Mouse (Mus musculus) erythroblast, embryonic 14.5 days (primary cell): ENCODE data around the gene Gale. TPM values are rescaled to one million over a fixed set of nuclear protein-coding genes. Genes with fewer than 3 reads are reported as not detected.

Experiments used
- H3K27me3 ChIP-seq: 2 replicates; pipeline ENCODE4 v1.6.1; 2012; ENCODE audit warnings: inconsistent platforms; ENCODE audit not compliant: control insufficient read depth
- H3K36me3 ChIP-seq: 2 replicates; pipeline ENCODE4 v1.6.1; 2012; ENCODE audit warnings: mild to moderate bottlenecking, inconsistent platforms; ENCODE audit not compliant: control insufficient read depth
- H3K4me1 ChIP-seq: 2 replicates; pipeline ENCODE4 v1.6.1; 2012; ENCODE audit warnings: inconsistent platforms; ENCODE audit not compliant: control insufficient read depth
- H3K4me3 ChIP-seq: replicated peaks from 2 replicates; pipeline ENCODE3; 2012; ENCODE audit warnings: moderate library complexity, mild to moderate bottlenecking, inconsistent platforms
- H3K9me3 ChIP-seq: 2 replicates; pipeline ENCODE4 v1.6.1; 2012; ENCODE audit warnings: low read length, inconsistent platforms, mixed read lengths; ENCODE audit not compliant: control insufficient read depth
- GATA1 ChIP-seq: IDR thresholded peaks from 2 replicates; pipeline ENCODE4 v1.6.1; 2012; ENCODE audit warnings: low read length, inconsistent platforms, mixed read lengths
- TAL1 ChIP-seq: IDR thresholded peaks from 3 replicates; pipeline ENCODE4 v1.6.1; 2012; ENCODE audit warnings: low read length, inconsistent platforms, mixed read lengths
- polyA plus RNA-seq: library from polyadenylated mRNA; stranded (reverse); fragments of >175 nt; gene quantifications from 2 replicates; pipeline ENCODE4 v1.2.3, GENCODE M21; 2012

Gene Gale
- polyA plus RNA-seq, 1 experiment = 3.9 TPM

DNA sequence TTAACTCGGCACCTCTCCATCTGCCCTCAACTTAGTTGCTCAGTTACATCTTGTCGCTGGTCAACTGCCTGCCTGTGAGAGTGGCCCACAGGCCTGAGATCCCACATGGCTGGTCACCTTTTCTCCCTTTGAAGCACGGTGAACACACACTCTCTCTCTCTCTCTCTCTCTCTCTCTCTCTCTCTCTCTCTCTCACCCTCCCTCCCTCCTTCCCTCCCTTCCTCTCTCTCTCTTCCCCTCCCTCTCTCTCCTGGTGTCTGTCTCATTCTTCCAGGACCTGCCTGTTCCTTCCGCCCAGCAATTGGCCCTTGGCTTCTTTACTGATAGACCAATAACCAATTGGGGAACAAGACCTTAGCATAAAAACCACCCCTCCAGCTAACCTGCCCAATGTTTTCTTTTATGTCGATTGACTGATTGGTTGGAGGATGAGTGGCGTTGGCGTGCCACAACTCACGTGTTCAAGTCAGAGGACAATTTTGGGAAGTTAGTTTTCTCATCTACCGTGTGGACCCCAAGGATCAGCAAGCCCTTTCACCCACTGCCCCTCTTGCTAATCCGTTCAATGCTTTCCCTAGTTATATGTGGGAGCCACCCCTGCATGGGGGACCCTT, 37.2 kb upstream of the Gale start:
- no peak for TF ChIP-seq GATA1
- no peak for TF ChIP-seq TAL1
- H3K4me3 ChIP-seq = no peak overlapping the region
- peaks cover 46% of the 10 kb centered on the region for H3K36me3 ChIP-seq
- no peaks in the 10 kb centered on the region for H3K27me3 ChIP-seq
- H3K4me1 ChIP-seq = peaks cover 28% of the 10 kb centered on the region
- H3K9me3 ChIP-seq = no peaks in the 10 kb centered on the region

DNA sequence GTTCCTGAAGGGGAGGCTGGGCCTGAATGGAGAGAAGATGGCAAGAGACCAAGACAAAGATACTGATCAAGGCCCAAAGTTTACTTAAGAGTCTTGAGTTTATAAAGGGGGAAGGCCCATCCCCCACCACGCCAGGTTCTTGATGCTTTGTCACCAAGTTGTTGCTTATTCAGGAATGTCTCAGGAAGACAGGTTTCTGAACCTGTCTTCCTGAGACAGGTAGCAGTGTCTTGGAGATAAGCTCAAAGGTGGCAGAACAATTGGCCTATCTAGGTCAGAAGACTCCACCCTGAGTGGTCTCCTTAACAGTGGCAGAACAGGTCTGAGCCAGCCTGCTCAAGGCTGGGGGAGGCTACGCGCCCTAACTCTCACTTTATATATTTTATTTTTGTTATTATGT, 36.7 kb upstream of the Gale start:
- no peak for TF ChIP-seq TAL1
- TF ChIP-seq GATA1 = no peak
- Histone ChIP-seq H3K4me3 (no peak overlapping the region), H3K36me3 (peaks cover 48% of the 10 kb centered on the region), H3K4me1 (peaks cover 25% of the 10 kb centered on the region), H3K9me3 (no peaks in the 10 kb centered on the region), H3K27me3 (no peaks in the 10 kb centered on the region)

DNA sequence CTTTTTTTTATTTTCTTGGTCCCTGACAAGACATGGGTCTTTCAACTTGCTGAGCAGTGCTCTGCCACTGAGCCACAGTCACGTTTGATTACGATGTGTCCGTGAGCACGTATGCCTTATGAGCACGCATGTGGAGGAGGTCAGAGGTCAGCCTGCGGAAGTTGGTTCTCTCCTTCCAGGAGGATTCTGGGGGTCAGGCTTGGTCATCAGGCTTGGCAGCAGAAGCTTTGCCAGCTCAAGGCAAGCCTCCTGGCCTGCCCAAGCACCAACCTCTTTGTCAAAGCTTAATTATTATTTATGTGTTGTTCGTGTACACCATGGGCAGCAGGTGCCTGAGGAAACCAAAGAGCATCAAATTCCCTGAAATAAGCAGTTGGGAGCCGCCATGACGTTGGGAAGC, 35.2 kb upstream of the Gale start:
- H3K27me3 ChIP-seq = no peaks in the 10 kb centered on the region
- TF ChIP-seq GATA1 = no peak
- no peak for TF ChIP-seq TAL1
- H3K36me3 ChIP-seq = peaks cover 53% of the 10 kb centered on the region
- no peak overlapping the region for H3K4me3 ChIP-seq
- peaks cover 25% of the 10 kb centered on the region for H3K4me1 ChIP-seq
- no peaks in the 10 kb centered on the region for H3K9me3 ChIP-seq

DNA sequence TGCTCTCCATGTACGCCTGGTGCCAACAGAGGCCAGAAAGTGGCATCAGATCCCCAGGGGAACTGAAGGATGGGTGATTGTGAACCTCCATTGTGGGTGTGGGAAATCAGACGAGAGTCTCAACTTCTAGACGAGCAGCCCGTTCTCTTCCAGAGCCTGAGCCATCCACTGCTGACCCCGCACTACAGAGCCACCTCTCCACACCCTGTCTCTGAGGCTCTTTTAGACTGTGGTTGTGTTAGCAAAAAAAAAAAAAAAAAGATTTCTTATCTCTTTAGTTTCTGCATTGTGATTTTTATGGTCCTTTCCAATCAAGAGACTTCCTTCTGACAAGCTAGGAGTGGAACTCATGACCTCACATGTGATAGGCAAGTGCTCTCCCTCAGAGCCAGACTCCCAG, 34.1 kb upstream of the Gale start:
- Histone ChIP-seq H3K4me1 (peaks cover 35% of the 10 kb centered on the region), H3K4me3 (no peak overlapping the region), H3K36me3 (peaks cover 56% of the 10 kb centered on the region), H3K9me3 (no peaks in the 10 kb centered on the region), H3K27me3 (no peaks in the 10 kb centered on the region)
- no peak for TF ChIP-seq GATA1
- no peak for TF ChIP-seq TAL1

DNA sequence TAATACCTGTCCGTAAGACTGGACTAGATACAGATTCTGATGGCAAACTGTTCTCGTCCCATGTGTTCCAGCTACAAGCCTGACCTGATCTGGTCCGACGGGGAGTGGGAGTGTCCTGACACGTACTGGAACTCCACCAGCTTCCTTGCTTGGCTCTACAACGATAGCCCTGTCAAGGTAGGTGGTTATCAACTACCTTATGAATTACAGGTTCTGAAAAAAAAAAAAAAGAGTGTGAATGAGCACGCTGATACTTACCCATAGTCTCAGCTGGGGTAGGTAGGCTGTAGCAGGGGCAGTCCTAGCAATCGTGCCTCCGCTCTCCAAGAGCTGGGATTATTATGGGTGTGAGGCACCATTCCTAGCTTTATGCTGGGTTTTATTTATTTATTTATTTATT, 33.7 kb upstream of the Gale start:
- Histone ChIP-seq H3K4me1 (peaks cover 39% of the 10 kb centered on the region), H3K27me3 (no peaks in the 10 kb centered on the region), H3K36me3 (peaks cover 55% of the 10 kb centered on the region), H3K4me3 (no peak overlapping the region), H3K9me3 (no peaks in the 10 kb centered on the region)
- TF ChIP-seq TAL1 (no peak), GATA1 (no peak)

DNA sequence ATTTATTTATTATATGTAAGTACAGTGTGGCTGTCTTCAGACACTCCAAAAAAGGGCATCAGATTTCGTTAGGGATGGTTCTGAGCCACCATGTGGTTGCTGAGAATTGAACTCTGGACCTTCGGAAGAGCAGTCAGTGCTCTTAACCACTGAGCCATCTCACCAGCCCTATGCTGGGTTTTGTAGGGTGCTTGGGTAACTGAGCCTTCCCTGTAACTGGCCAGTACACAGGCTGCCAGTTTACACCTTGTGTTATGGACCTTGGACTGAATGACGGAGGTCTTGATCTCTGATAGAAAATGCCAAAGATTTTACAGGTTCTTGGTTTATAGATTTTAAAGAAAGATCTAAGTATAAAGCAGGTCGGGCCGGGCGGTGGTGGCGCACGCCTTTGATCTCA, 33.3 kb upstream of the Gale start:
- Histone ChIP-seq H3K4me3 (no peak overlapping the region), H3K36me3 (peaks cover 54% of the 10 kb centered on the region)
- TF ChIP-seq TAL1 (no peak), GATA1 (no peak)

DNA sequence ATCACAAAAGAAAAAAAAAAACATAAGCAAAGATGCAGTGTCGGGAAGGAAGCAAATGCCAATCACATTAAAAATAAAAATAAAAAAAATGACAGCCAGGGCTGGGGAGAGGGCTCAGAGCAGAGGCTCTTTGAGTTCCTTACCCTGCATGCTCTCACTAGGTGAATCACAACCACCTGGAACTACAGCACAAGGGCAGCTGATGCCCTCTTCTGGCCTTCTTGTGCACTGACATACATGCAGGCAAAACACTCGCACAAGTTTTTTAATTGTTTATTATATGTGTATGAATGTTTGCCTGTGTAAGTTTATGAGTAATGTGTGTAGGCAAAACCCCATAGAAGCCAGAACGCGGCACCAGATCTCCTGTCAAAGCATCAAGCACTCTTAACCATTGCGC, 31.7 kb upstream of the Gale start:
- H3K36me3 ChIP-seq = peaks cover 43% of the 10 kb centered on the region
- H3K27me3 ChIP-seq = no peaks in the 10 kb centered on the region
- peaks cover 46% of the 10 kb centered on the region for H3K4me1 ChIP-seq
- TF ChIP-seq TAL1 (no peak), GATA1 (no peak)
- no peaks in the 10 kb centered on the region for H3K9me3 ChIP-seq
- no peak overlapping the region for H3K4me3 ChIP-seq

More for the DNA sequence above, 33.3 kb upstream of the Gale start:
- Histone ChIP-seq H3K4me1 (peaks cover 43% of the 10 kb centered on the region), H3K9me3 (no peaks in the 10 kb centered on the region), H3K27me3 (no peaks in the 10 kb centered on the region)

DNA sequence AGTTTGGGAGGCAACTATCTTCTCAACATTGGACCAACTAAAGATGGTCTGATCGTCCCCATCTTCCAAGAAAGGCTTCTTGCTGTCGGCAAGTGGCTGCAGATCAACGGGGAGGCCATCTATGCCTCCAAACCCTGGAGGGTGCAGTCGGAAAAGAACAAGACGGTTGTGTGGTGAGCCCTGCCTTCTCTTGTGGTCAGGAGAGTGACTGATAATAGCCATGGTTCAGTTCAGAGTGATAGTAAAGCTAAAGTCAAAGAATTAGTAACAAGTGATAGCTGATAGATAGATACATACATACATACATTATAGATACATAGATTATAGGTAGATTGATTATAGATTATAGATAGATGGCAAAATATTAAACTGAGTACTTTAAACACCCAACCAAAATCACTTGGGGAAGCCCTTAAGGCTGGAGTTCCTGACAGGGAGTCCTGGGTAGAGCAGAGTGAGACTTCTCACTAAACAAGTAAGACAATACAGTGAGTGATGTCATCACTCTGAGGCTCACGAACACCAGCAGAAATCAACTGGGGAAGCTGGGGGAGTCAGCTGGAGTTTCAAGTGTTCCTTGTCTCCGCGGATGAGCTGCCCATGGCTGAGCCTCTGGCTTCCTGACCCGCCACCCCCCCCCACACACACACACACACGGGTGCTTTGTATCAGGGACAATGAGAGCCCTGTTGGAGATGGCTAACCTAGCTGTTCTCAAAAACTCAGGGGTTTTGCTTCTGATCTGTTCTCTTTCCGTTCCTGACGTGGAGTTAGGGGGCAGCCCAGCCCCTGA, 28.6 kb upstream of the Gale start:
- Histone ChIP-seq H3K36me3 (peaks cover 61% of the 10 kb centered on the region), H3K4me1 (peaks cover 67% of the 10 kb centered on the region)

DNA sequence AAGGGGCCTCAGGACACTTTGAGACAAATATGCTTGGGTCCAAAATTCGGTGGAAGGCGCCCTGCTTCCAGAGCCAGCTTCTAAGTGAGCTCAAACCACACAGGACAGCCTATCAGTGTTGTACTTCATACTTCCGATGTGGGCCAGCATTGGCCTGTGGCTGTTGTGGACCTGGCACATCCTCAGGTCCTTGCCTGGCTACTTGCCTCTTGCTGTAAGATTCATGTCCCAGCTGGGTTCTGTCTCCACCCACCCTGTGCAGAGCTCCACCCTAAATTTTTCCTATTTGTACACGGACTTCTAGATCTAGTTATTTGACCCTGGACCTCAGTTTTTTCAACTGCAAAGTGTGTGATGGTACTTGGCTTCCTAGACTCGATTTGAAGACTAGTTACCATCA, 28.0 kb upstream of the Gale start:
- H3K4me3 ChIP-seq = no peak overlapping the region
- H3K27me3 ChIP-seq = no peaks in the 10 kb centered on the region
- TF ChIP-seq GATA1 (no peak), TAL1 (no peak)
- peaks cover 67% of the 10 kb centered on the region for H3K4me1 ChIP-seq
- peaks cover 63% of the 10 kb centered on the region for H3K36me3 ChIP-seq
- no peaks in the 10 kb centered on the region for H3K9me3 ChIP-seq

More for the DNA sequence above, 28.6 kb upstream of the Gale start:
- no peak for TF ChIP-seq GATA1
- TF ChIP-seq TAL1 = no peak
- H3K4me3 ChIP-seq = no peak overlapping the region
- H3K9me3 ChIP-seq = no peaks in the 10 kb centered on the region
- no peaks in the 10 kb centered on the region for H3K27me3 ChIP-seq
